Mouse (Mus musculus): ENCODE results near the gene Cldn19. TPM values are rescaled to one million over a fixed set of nuclear protein-coding genes. Genes with fewer than 3 reads are reported as not detected.

The Cldn19 gene
- polyA plus RNA-seq, 1 experiment from 2014 or later = 22.4 TPM

Other genes with a start within 250 kb of the Cldn19 start
- 98.6 and 98.8 TPM in 2 replicates for gene Slc2a1, start 146.7 kb upstream of the Cldn19 start, polyA plus RNA-seq (2015; fragmentation: Nextera tagmentation; extraction: Ambion mirVana)
- gene Zfp691, start 81.2 kb upstream of the Cldn19 start, polyA plus RNA-seq (2015; fragmentation: Nextera tagmentation; extraction: Ambion mirVana) = 9.5 and 9.8 TPM in 2 replicates
- gene Ermap, start 65.4 kb upstream of the Cldn19 start, polyA plus RNA-seq (2015; fragmentation: Nextera tagmentation; extraction: Ambion mirVana) = 1.4 and 1.8 TPM in 2 replicates
- gene Svbp, start 60.1 kb upstream of the Cldn19 start, polyA plus RNA-seq (2015; fragmentation: Nextera tagmentation; extraction: Ambion mirVana) = 121 and 125 TPM in 2 replicates
- not detected in 2 replicates for gene Tmem269, start 37.2 kb upstream of the Cldn19 start, polyA plus RNA-seq (2015; fragmentation: Nextera tagmentation; extraction: Ambion mirVana)
- gene AU022252, start 22.7 kb upstream of the Cldn19 start, polyA plus RNA-seq (2015; fragmentation: Nextera tagmentation; extraction: Ambion mirVana) = 31.1 and 33.7 TPM in 2 replicates
- 35.8 and 36.0 TPM in 2 replicates for gene P3h1, start 22.5 kb upstream of the Cldn19 start, polyA plus RNA-seq (2015; fragmentation: Nextera tagmentation; extraction: Ambion mirVana)
- 494 and 555 TPM in 2 replicates for gene Ybx1, start 39.2 kb downstream of the Cldn19 start, polyA plus RNA-seq (2015; fragmentation: Nextera tagmentation; extraction: Ambion mirVana)
- gene Ppih, start 65.1 kb downstream of the Cldn19 start, polyA plus RNA-seq (2015; fragmentation: Nextera tagmentation; extraction: Ambion mirVana) = 88.6 and 93.5 TPM in 2 replicates
- 7.5 TPM in 2 replicates for gene Ccdc30, start 160.1 kb downstream of the Cldn19 start, polyA plus RNA-seq (2015; fragmentation: Nextera tagmentation; extraction: Ambion mirVana)
- gene Ppcs, start 167.0 kb downstream of the Cldn19 start, polyA plus RNA-seq (2015; fragmentation: Nextera tagmentation; extraction: Ambion mirVana) = 49.0 and 52.8 TPM in 2 replicates
- gene Zmynd12, start 167.4 kb downstream of the Cldn19 start, polyA plus RNA-seq (2015; fragmentation: Nextera tagmentation; extraction: Ambion mirVana) = 0.75 and 0.87 TPM in 2 replicates
- gene Rimkla, start 237.2 kb downstream of the Cldn19 start, polyA plus RNA-seq (2015; fragmentation: Nextera tagmentation; extraction: Ambion mirVana) = 1.8 and 2.2 TPM in 2 replicates

Data from kidney, embryonic 16.5 days (tissue).